Mouse (Mus musculus) right cerebral cortex, postnatal 10 days (tissue): ENCODE data around the gene Csrnp3.
"Not testable (repeated sequence)": the region's sequence is repeated elsewhere in the genome, so short reads cannot be mapped to it uniquely, and the experiment has no call there.

ENCODE experiments used
- DNase-seq, 2 experiments: peaks; one replicate each; pipeline ENCODE4 v3.0.0; 2021; ENCODE audit warnings: low spot score in 2 of 2

Gene Csrnp3

DNA sequence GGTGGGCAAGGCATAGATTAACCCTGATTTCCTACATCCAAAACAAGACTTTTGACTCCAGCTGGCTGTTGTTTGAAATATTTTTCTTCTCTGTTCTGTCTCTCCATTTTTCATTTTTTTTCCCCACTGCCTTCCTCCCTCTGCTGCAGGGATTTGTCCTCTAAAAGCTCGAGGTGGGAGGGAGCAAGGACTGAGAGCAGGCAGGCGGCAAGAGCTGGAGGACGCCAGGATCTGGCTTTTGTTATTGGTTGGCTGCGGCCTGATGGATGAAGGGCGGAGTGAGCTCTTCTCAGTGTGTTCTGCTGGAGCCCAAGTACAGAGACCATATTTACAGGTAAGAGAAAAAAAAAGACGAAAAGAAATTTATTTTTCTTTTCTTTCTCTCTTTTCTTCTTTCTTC, at the start of gene Csrnp3:
Csrnp3 (plus strand) TSS at position 217 of the 400 bp plus-strand sequence.
- peak; percentile 89 to 92 for DNase-seq

- no peak for DNase-seq
These were observed 44.4 kb upstream of the Csrnp3 start for GRCm38 (mm10) chr2:65801054-65801709.

DNA sequence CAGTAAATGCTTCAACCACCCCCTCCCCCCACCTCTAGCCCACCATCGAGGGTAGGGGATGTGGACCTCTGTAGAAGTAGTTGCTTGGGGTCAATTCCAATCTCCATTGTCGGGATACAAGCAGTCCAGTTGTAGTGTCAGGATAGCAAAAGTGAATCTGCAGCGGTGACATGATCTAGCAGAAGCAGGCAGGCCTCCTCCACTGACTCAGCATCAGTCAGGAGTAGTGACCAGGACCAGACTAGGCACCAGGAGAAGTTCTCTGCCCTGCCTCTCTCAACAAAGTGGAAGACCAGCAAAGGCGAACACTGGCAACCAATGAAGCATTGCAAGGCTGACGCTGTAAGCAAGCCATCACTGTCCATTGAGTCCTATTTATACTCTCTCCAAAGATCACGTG, 39.0 kb upstream of the Csrnp3 start:
- DNase-seq = no peak

GRCm38 (mm10) chr2:65811203-65811602, 34.4 kb upstream of the Csrnp3 start:
- DNase-seq = not testable (repeated sequence)

GRCm38 (mm10) chr2:65818080-65818796, 27.3 kb upstream of the Csrnp3 start:
- DNase-seq = peak; percentile 34 to 65

DNA sequence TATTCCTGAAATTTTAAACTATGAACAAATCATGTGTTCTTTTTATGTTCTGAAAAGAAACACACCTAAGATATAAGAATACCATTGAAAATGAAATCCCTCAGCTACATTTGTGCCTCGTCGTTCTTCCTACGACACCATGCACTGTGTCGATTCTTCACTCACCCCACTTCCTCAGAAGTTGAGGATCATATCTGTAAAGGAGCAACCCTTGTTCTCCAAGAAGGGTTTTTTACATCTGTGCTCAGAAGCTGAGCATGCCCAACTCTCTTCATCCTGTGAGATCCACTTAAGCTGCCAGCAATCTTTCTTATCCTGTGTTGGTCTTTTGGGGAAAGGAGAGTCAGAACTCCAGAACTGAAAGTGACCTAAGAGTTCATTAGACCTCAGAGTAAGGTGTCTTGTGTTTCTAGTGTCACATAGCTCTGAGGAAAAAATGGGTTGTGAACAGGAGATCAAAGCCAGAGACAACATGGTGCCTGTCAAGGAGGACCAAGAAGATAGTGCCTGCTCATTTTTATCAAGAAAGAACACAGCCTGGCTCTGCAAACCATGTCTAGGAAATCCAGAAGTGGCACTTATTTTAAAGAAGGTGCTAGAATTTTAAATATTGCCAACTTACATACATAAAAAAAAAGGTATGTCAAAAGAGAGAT, 25.3 kb upstream of the Csrnp3 start:
- DNase-seq = no peak

GRCm38 (mm10) chr2:65826314-65826713, 19.3 kb upstream of the Csrnp3 start:
- DNase-seq = no peak

DNA sequence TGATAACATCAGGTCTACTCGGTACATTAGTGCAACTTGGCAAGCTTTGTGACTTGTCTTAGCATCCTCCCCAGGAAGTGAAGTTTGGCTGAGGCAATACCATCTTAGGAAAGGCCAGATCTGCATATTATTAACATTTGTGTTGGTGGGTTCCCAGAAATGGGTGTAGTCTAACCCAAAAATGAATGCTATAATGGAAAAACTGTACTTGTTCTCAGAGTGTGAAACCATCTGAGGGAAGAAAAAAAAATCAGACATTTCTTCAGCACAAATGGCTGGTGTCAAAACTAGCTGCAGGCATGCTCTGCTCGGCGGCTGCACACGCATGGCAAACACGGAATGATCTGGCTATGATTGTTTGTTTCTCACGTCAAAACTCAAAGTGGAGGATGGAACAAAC, 18.8 kb upstream of the Csrnp3 start:
- peak in 1 of 2 experiments; percentile 34 for DNase-seq

GRCm38 (mm10) chr2:65828699-65829098, 16.9 kb upstream of the Csrnp3 start:
- no peak for DNase-seq

DNA sequence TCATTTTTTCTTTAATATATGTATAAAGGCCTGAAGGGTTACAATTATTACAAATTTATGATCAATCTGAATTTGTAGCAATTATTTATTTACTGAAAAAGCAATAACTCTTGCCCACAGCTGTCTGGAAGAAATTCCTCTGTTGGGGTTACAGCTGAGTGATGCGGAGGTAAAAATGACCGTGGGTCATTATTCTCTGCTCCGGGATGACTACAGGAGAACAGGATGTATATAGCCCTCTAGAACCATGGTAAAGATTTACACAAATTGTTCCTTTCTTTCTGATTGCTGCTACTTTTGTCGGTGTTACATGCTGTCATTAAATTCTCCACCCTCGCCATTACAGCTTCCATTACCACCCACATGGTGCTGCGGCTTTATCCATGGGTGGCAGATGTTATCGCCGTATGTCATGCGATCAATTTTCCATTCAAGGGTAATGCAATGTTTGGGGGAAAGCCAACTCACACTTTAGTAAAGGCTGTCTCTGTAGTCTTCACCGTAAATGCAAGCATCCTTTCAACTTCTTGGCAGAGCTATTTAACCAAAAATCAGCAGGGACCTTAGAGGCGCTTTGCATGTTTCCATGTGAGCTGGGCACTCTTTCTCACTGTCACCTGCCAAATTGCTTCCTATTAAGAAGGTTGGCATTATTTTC, 12.7 kb upstream of the Csrnp3 start:
- DNase-seq = peak; percentile 31 to 49

- DNase-seq = no peak
These were observed 12.1 kb upstream of the Csrnp3 start for GRCm38 (mm10) chr2:65833421-65833820.

GRCm38 (mm10) chr2:65841606-65842005, 4.0 kb upstream of the Csrnp3 start:
- DNase-seq = no peak

- DNase-seq = no peak
These were observed 3.2 kb upstream of the Csrnp3 start for GRCm38 (mm10) chr2:65842356-65842755.

DNA sequence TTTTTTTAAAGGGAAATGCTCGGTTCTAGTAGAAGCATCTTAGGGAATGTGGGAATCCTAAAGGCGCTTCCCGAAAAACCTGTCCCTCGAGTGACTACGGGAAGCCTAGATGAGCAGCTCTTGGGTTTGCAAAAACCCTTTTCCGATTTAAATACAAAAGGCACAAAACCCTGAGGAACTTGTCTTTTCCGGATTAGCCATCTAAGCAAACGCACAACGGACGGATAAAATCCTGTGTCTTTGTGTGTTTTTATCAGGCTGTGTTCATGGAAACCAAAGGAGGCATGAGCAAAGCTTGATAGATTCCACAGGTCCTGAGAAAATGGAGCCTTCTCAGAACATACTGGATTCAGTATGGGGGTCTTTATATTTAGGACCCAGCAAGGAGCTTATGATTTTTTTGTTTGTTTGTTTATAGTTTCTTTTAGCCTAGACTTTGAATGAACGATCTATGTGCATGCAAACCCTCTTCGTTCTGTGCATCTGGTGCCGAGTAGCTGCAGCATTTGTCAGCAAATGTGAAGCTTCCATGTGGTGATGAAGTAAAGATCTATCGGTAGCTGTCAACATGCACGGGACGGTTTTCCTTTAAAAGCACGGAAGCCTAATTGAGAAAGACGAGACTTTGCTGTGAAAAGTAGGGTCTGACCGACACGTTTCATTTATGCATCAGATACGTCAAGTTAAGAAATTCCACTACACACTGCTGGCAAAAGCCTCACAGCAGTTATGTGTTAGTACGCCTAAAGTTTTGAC, 611 bp downstream of the Csrnp3 start:
- DNase-seq = no peak

DNA sequence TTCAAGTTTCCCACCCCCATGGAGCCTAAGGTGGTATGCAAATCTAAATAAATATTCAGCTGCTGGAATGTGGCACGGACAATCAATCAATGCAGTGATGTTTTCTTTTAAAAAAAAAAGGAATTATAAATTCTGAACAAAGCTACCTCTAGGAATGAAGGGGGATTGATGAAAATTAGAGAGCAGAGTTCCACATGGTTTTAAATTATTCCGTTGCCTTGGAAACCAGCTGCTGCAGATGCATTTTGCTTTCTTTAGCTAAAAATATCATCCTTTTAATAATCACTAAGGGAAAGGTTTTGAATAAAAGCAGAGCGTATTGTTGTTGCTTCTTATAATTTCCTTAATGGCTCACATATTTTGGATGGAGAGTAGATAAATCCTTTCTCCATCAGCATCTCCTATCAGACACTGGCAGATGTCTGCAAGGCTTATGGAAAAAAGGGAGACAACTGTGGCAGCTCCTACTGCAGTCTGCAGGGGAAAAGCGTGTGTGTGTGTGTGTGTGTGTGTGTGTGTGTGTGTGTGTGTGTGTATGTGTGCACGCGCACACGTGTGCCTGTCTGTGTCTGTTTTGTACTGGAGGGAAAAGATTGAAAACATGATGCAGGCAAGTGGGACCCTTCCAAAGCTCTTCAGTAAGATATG, 2.0 kb downstream of the Csrnp3 start:
- peak in 1 of 2 experiments; percentile 36 for DNase-seq

DNA sequence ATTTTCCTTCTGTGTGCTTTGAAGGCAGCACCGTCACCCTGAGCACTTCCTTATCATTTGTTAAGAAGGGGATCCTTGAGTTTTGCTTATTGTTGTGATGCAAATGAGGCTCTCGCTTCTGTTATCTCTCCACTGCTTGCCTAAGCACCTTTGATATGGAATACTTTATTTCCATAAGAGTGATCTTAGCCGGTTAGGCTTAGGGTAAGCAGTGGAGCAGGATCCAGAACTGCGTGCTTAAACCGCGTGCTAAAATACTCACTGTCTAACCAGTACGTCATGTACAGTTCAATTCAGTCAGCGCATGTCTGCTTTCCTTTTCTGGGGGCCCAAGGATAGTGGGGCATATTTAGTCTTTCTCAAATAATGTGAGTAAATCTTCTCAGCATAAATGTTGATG, 3.1 kb downstream of the Csrnp3 start:
- DNase-seq = no peak

DNA sequence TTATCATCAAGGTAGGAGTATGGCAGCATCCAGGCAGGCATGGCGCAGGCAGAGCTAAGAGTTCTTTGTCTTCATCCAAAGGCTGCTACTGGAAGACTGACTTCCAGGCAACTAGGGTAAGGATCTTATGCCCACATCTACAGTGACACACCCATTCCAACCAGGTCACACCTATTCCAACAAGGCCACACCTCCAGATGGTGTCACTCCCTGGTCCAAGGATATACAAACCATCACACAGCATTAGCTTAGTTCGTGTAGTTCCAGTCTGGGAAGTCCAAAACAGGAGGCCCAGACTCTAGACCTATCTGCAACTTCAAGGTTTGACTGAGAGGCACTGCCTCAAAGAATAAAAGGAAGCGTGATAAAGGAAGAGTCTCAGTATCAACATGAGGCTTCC, 4.7 kb downstream of the Csrnp3 start:
- not testable (repeated sequence) for DNase-seq

GRCm38 (mm10) chr2:65856791-65857190, 11.2 kb downstream of the Csrnp3 start:
- no peak for DNase-seq

DNA sequence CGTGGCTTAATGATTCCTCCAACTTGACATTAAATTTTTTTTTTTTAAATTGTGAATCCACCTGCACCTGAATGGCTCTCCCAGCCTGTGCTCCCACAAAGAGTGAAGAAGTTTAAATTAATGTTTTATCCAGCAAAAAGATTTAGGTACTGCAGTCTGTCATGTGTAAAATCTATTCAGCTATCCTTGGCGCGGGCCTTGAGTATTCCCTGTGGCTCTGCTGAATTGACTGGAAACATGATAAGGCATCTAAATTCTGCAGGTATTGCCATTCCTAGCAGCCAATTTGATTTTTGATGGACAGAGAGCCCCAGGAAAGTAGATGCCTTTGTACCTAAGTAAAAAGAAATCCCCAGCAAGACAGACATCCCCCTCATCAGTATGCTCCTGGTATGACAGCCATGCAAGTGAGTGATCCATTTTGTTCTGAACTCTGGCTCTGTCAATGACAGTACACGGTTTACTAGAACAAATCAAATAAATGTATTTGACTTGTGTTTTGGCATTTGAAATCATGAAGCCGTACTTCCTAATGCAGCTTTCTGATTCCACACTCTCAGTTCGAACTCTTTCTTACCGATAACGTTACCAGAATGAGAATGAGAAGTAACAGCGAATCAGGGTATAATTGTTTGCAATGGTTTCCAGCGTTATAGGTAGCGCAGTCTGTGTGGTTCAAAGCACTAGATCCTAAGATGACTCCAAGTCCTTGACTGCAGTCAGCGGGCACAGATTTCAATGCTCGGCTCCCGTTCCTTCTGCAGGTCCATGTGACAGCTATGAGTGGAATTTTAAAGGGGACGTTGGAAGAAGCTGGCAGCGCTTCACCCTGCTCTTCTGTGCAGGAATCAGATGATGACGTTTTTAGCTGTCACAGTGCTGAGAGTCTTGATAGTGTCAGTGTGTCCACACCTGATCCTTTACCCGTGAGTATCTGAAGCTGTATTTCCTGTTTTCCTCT, 14.5 kb downstream of the Csrnp3 start:
- DNase-seq = peak in 1 of 2 experiments; percentile 43

- no peak for DNase-seq
These were observed 19.3 kb downstream of the Csrnp3 start for GRCm38 (mm10) chr2:65864778-65865339.
